Mouse (Mus musculus) cerebellum, postnatal 14 days (tissue): Measurements from ENCODE around the gene Gm28553.
"Not testable (repeated sequence)": the region's sequence is repeated elsewhere in the genome, so short reads cannot be mapped to it uniquely, and the experiment has no call there.

ENCODE experiments used
- DNase-seq, 2 experiments: peaks; one replicate each; pipeline ENCODE4 v3.0.0; 2021; ENCODE audit warnings: mixed read lengths in 2 of 2

Gene Gm28553

DNA sequence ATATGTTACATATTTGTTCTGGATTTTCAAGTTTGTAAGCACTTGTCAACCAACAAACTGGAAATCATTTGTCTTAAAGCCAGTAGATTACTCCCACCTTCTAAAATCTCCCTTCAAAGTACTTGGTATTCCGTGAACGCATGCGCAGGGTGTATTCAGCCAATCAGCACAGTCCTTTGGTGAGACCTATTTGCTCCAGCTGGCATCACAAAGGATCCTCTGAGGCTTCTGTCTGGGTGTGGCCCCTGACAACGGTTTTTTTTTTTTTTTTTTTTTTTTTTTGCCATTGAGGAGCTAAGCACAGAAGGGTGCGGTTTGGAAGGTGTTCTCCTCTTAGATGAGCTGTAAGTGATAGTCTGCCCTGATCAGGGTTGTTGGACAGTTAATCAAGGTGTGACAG is at the start of gene Gm28553:
Gene Gm28553, plus strand, starts transcription at position 301 of the 400 bp plus-strand sequence.
- DNase-seq = not testable (repeated sequence)
